Mouse (Mus musculus) gastrocnemius, postnatal 14 days (tissue): ENCODE results near the gene Naalad2. TPM values are rescaled to one million over a fixed set of nuclear protein-coding genes. Genes with fewer than 3 reads are reported as not detected.

Experiments used
- total RNA-seq, 2 experiments: library from RNA; stranded (reverse); gene quantifications; 2 replicates each; pipeline ENCODE4 v1.2.3; 2021

The Naalad2 gene
- total RNA-seq, 2 experiments from 2014 or later: 7.5 to 9.9 TPM

Other genes with a start within 250 kb of the Naalad2 start
- 10 to 100 TPM; 39.3 to 41.3 TPM for gene Chordc1, start 110.9 kb downstream of the Naalad2 start, total RNA-seq
- not detected for gene Ubtfl1, start 1.4 kb upstream of the Naalad2 start, total RNA-seq
- not detected for gene Mbd3l2, start 27.7 kb upstream of the Naalad2 start, total RNA-seq
- 1 to 10 TPM in 1 of 2 experiments, under 1 TPM in 1; 0.78 to 1.3 TPM for gene Zfp558, start 75.3 kb upstream of the Naalad2 start, total RNA-seq
- not detected for gene Mbd3l1, start 75.4 kb upstream of the Naalad2 start, total RNA-seq